Mouse (Mus musculus) cortical plate, adult 2 months (tissue): ENCODE results near the gene Fbxo30. TPM values are rescaled to one million over a fixed set of nuclear protein-coding genes. Genes with fewer than 3 reads are reported as not detected.

Source experiments
- H3K27ac ChIP-seq: fragments of 200-500 bp; 2 replicates; pipeline ENCODE4 v1.5.1; 2012; ENCODE audit warnings: low read length, control low read depth, inconsistent platforms; ENCODE audit not compliant: insufficient read depth
- H3K4me1 ChIP-seq: fragments of 200-500 bp; 2 replicates; pipeline ENCODE4 v1.6.1; 2011; ENCODE audit warnings: low read length; ENCODE audit not compliant: control insufficient read depth, insufficient read depth
- H3K4me3 ChIP-seq: fragments of 200-500 bp; 2 replicates; pipeline ENCODE4 v1.5.1; 2011; ENCODE audit warnings: mild to moderate bottlenecking, low read length, control low read depth; ENCODE audit not compliant: insufficient read depth
- CTCF ChIP-seq: fragments of 200-500 bp; IDR thresholded peaks from 2 replicates; pipeline ENCODE4 v1.5.1; 2011; ENCODE audit warnings: mild to moderate bottlenecking, control low read depth, low read length; ENCODE audit not compliant: insufficient read depth; ENCODE audit errors: extremely low read depth
- POLR2A ChIP-seq: fragments of 200-500 bp; IDR thresholded peaks from 2 replicates; pipeline ENCODE4 v1.6.1; 2011; ENCODE audit warnings: mild to moderate bottlenecking, low read length, control low read depth; ENCODE audit not compliant: insufficient read depth; ENCODE audit errors: extremely low read depth
- polyA plus RNA-seq: library from polyadenylated mRNA; depleted of rRNA; stranded (reverse); fragments of >200 nt; gene quantifications from 2 replicates; pipeline ENCODE4 v1.2.3, GENCODE M21; 2012; rRNA removed

Fbxo30 gene
- polyA plus RNA-seq, 1 experiment = 3.9 TPM

DNA sequence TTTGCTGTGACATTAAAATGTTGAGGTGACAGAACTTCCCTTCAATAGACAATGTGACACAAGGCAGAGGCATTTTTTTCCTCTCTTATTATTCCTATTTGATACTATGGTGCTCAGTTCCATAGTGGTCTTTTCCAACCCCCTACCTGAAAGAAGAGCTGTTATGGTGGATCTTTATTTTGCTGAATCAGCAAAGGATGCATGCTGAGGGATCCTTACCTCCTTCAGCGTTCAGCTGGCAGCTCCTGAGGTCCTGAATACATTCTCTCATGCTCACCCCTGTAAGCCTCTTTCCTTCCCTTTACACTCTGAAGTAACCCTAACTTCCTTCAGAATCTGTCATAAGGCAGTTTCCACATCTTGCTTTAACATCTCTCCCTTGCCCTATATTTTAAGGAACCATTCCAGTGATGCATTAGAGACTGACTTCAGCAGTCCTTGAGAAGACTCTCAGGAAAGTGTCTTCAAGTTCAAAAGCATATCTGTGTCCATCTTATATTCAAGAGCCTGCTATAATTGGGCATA, 38.4 kb downstream of the Fbxo30 start:
- H3K4me1 ChIP-seq = no peaks in the 10 kb centered on the region
- no peak for TF ChIP-seq CTCF
- TF ChIP-seq POLR2A = no peak
- H3K4me3 ChIP-seq = no peak overlapping the region
- H3K27ac ChIP-seq = no peak overlapping the region

DNA sequence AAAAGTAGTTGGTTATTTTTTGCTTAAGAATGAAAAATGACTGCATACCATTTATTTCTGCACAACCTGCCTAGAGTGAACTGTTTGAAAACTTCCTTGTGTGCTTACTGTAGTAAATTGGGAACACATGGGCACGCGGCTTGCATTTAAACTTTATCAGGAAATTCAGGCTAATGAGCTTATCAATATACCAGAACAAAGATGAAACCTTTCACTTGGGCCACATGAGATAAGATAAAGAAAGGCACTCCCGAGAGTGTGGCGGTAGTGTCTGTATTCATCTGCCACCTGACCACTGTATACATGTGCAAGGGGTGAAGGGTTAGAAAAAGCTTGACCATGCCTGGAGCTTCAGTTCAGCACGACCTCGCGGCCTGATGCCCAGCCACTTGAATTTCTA, 41.2 kb downstream of the Fbxo30 start:
- no peak for TF ChIP-seq POLR2A
- TF ChIP-seq CTCF = no peak
- no peak overlapping the region for H3K27ac ChIP-seq
- no peak overlapping the region for H3K4me3 ChIP-seq
- no peaks in the 10 kb centered on the region for H3K4me1 ChIP-seq

DNA sequence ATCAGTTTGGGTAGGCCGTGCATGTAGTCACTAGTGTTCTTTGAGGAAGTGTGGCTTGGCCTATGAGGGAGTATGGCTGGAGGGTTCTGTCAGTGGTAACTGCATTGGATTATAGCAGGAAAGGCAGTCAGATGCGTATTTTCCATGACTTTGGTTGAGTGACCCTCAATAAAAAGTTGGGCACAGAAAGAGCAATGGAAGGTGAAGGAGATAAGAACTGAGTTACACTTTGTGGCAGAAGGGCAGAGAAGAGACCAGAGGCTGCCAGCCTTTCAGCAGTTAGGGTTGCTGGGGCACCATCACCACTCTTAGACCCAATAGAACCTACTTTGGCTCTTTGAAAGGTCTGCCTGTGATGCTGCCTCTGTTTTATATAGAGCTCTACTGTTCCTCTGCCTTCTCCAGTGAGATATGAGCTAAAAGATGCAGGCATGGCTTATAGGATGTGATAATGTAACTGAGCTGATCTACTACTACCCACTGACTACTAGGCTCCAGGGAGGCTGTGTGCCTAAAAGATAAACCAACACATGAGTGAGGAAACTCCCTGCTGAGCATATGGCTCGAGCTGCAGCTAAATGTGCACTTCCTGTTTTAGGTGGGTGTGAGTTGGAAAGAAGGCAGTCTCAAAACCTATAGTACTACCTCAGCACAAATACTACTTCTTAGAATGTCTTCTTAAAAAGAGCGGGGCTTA, 42.2 kb downstream of the Fbxo30 start:
- no peaks in the 10 kb centered on the region for H3K4me1 ChIP-seq
- H3K4me3 ChIP-seq = no peak overlapping the region
- TF ChIP-seq POLR2A (no peak), CTCF (no peak)
- no peak overlapping the region for H3K27ac ChIP-seq

DNA sequence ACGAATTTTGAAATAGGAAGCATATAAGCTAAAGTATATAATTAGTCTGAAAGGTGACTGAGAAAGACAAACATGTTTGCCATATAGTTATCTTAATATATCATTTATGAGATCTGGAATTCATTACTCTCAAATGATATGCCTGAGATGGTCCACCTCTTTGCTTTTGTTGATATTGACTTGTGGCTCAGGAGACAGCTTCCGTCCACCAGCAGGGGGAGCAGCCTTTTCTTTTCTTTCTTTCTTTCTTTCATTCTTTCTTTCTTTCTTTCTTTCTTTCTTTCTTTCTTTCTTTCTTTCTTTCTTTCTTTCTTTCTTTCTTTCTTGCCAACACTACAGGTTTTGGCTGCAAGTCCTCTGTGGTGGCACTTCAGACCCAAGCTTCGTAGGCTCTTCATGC, 45.4 kb downstream of the Fbxo30 start:
- TF ChIP-seq POLR2A (no peak), CTCF (peak; percentile 25; the same call in 1 of the 2 replicates)
- Histone ChIP-seq H3K4me3 (no peak overlapping the region), H3K27ac (no peak overlapping the region), H3K4me1 (no peaks in the 10 kb centered on the region)

DNA sequence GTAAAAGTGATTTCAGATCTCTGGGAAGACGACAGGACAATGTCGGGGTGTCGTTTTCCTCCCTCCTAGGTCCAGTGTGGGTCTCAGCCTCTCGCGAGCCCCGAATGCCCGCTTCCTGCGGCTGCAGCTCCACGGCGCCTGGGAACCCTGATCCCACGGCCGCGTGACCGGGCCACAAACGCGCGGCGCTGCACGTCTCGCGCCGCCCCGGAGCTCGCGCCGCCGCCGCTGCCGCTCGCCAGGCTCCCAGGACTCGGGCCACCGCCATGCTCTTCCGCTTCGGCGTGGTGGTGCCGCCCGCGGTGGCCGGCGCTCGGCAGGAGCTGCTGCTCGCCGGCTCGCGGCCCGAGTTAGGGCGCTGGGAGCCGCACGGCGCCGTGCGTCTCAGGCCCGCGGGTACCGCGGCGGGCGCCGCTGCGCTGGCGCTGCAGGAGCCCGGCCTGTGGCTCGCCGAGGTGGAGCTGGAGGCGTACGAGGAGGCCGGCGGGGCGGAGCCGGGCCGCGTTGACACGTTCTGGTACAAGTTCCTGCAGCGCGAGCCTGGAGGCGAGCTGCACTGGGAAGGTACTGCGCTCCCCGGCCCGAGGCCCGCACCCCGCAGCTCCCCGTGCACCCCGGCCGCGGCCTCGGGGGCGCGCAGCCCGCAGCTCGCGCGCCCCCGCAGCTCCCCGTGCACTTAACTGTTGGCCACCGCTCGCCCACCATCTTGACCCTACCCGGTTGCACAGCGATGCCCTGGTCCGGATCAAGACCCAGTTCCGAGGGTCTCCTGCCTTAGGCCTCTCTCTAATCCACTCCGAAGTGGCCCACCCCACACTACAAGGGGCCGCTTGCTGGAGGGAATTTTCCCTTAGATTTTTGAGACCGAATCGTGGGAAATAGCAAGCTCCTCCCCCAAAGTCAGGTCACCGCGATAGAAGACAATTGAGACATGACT, 62.3 kb downstream of the Fbxo30 start, which contains the start of gene Epm2a:
Gene Epm2a, plus strand, starts transcription at position 200 of the 937 bp plus-strand sequence.
- Histone ChIP-seq H3K4me3 (peak within 1 kb of the TSS; percentile 76), H3K27ac (peak within 1 kb of the TSS; percentile 99), H3K4me1 (peaks cover 3% of the 10 kb centered on the region)
- TF ChIP-seq POLR2A (peak; percentile 33; the same call in 1 of the 2 replicates), CTCF (no peak)

DNA sequence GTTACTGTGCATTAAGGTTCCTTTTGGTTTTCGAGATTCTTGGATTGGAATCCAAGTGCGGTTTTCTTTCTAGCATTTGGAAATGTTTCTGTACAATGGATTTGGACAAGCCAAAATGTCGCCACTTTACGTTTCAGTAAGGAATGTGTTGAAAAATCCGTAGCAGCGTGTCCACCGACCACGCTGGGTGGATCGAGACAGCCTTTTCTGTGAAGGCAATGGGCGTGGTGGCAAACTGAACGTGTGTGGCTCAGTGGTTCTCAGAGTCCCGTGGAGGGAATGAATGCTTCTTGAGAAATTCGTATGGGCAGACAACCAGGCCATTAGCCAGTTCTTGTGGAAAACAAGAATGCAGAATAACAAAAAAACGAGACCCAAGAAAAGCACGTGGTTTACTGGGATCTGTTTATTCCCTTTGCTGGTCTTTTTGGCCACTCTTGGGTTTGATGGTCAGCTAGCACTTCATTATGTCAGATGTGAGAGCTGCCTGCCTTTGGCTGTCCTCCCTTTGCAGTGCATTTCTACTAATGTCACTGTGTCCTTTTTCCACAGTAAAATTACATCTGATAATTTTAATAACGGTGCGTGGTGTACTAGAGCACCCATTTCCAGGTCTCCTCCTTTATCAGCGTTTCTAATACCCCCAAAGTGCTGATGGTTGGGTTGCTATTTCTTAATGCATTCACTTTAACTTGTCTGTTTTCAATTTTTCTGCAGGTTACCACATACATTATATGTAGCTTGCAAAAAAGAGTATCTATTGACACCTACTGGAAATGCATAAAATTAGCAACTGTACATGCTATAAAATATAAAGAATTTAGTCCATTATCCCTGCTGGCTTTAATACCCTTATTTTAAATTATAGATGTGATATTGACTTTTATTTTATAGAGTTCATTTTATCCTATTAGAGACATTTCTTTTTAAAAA, 63.7 kb downstream of the Fbxo30 start:
- Histone ChIP-seq H3K4me1 (peaks cover 3% of the 10 kb centered on the region), H3K4me3 (peak overlapping the region; percentile 39; the same call in 1 of the 2 replicates), H3K27ac (no peak overlapping the region)
- TF ChIP-seq CTCF = no peak
- no peak for TF ChIP-seq POLR2A

Other genes with a start within 250 kb of the Fbxo30 start
- gene Grm1, start 199.0 kb upstream of the Fbxo30 start, polyA plus RNA-seq = 14.4 and 15.5 TPM in 2 replicates
- gene Shprh, start 131.9 kb upstream of the Fbxo30 start, polyA plus RNA-seq = 13.3 and 13.6 TPM in 2 replicates
- 20.3 and 21.7 TPM in 2 replicates for gene Epm2a, start 62.1 kb downstream of the Fbxo30 start, polyA plus RNA-seq